ENCODE assay signal across 8 mouse cellular contexts in the genomic region with DNA sequence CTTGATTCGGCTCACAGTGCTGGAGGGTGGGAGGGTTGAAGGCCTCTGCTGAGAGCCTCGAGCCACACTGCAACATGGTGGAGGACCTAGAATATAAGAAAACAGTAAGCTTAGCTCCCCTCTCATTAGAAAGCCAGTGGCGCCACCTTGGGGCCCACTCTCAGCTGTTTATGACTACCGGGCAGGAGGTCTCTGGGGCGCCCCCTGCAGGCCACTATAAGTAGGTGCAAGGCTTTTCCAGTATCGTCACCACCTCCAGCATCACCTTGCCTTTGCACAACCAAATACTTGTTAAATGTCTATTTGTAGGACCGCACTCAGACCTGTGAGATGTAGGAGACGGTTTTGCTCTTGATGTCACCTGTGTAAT. TPM values are rescaled to one million over a fixed set of nuclear protein-coding genes. Genes with fewer than 3 reads are reported as not detected.
DNase-seq lines count a peak whose midpoint lies in the region; ATAC-seq and TF ChIP-seq lines count a peak whose summit lies in the region.

No protein-coding gene starts in this region.

- peaks cover 2 to 4% of the 10 kb centered on the region in 2 experiments; a peak in 3 of 4 replicates for H3K4me1 ChIP-seq in liver, embryonic 14.5 days (replicated peaks; ENCODE audit: control insufficient read depth in 2 of 2, insufficient read depth in 2 of 2, low read length in 1 of 2)

- 22% methylated on average over 8 of the region's 8 CpGs for WGBS in liver, embryonic 14.5 days (ENCODE audit: insufficient replicate concordance)

- no peak; the same call in 1 of the 2 replicates for TF ChIP-seq EP300 in liver, embryonic 14.5 days (IDR thresholded peaks at IDR 0.05; ENCODE audit: low read depth)

- H3K9ac ChIP-seq in liver, embryonic 14.5 days (replicated peaks), result no peak overlapping the region

- peak; percentile 77 for ATAC-seq in liver, embryonic 14.5 days (ENCODE audit: insufficient read depth)

- DNase-seq in B cell, adult 2 months, result peak; percentile 62 to 64
- DNase-seq in MEL-GATA-1-ER (ENCODE audit: extremely low read depth, low read depth), result peak; percentile 66
- DNase-seq in cerebellum, adult 18-20 months, result peak; percentile 35 to 61
- DNase-seq in gastrocnemius, adult 18-20 months (ENCODE audit: low spot score), result peak; percentile 45
- DNase-seq in kidney, adult 8-10 months, result peak; percentile 35 to 57
- DNase-seq in liver, embryonic 14.5 days (ENCODE audit: low read depth in 3 of 3, low spot score in 3 of 3), result peak; percentile 70 to 78 (median 73)
- DNase-seq in retina, postnatal 7 days (ENCODE audit: low read depth, low spot score), result peak; percentile 27
- DNase-seq in yolk sac, embryonic 10.5 days (ENCODE audit: low spot score), result peak; percentile 32

- no peaks in the 10 kb centered on the region for H3K36me3 ChIP-seq in liver, embryonic 14.5 days (replicated peaks; ENCODE audit: control insufficient read depth, insufficient read depth, low read depth)

- H3K4me2 ChIP-seq in liver, embryonic 14.5 days (ENCODE audit: low read depth), result no peak overlapping the region

- no peaks in the 10 kb centered on the region; the same call in 1 of the 2 replicates for H3K27me3 ChIP-seq in liver, embryonic 14.5 days (ENCODE audit: control insufficient read depth, insufficient read depth, low read length)

- no peak overlapping the region for H3K4me3 ChIP-seq in liver, embryonic 14.5 days (ENCODE audit: insufficient read depth in 1 of 2, low read depth in 2 of 2, low read length in 2 of 2)

- H3K9me3 ChIP-seq in liver, embryonic 14.5 days (ENCODE audit: control insufficient read depth, low read length), result no peaks in the 10 kb centered on the region

- H3K27ac ChIP-seq in liver, embryonic 14.5 days, result no peak overlapping the region; the same call in 1 of the 2 replicates

- peak; percentile 99 for TF ChIP-seq CTCF in liver, embryonic 14.5 days (IDR thresholded peaks at IDR 0.05; ENCODE audit: low read depth)

RNA-seq across cellular contexts. Expression of gene Hbq1a, which starts 21.3 kb away (rescaled TPM):
- total RNA-seq in gastrocnemius, adult 18-20 months (2021), result not detected
- polyA plus RNA-seq in liver, embryonic 14.5 days (2012; rRNA removed), result 7.8 and 9.1 TPM in 2 replicates
- polyA plus RNA-seq in liver, embryonic 14.5 days (2014; fragmentation: Nextera tagmentation; extraction: Ambion mirVana), result 7.9 TPM in 2 replicates

RNA-seq across cellular contexts. Expression of gene Hba-a2, which starts 24.9 kb away (rescaled TPM):
- 100 to 1,000 TPM; 266 to 304 TPM for total RNA-seq in gastrocnemius, adult 18-20 months (2021)
- polyA plus RNA-seq in liver, embryonic 14.5 days (2012; rRNA removed), result 214,511 and 362,158 TPM in 2 replicates
- polyA plus RNA-seq in liver, embryonic 14.5 days (2014; fragmentation: Nextera tagmentation; extraction: Ambion mirVana), result 162,484 and 169,597 TPM in 2 replicates

RNA-seq across cellular contexts. Expression of gene Sh3pxd2b, which starts 26.4 kb away (rescaled TPM):
- 1 to 10 TPM; 4.2 to 4.6 TPM for total RNA-seq in gastrocnemius, adult 18-20 months (2021)
- polyA plus RNA-seq in liver, embryonic 14.5 days (2012; rRNA removed), result 0.75 and 0.83 TPM in 2 replicates
- polyA plus RNA-seq in liver, embryonic 14.5 days (2014; fragmentation: Nextera tagmentation; extraction: Ambion mirVana), result 0.56 and 0.89 TPM in 2 replicates

RNA-seq across cellular contexts. Expression of gene Hbq1b, which starts 34.4 kb away (rescaled TPM):
- total RNA-seq in gastrocnemius, adult 18-20 months (2021), result not detected
- polyA plus RNA-seq in liver, embryonic 14.5 days (2012; rRNA removed), result 127 and 156 TPM in 2 replicates
- polyA plus RNA-seq in liver, embryonic 14.5 days (2014; fragmentation: Nextera tagmentation; extraction: Ambion mirVana), result 157 and 161 TPM in 2 replicates

RNA-seq across cellular contexts. Expression of gene Hba-a1, which starts 37.9 kb away (rescaled TPM):
- total RNA-seq in gastrocnemius, adult 18-20 months (2021), result 100 to 1,000 TPM; 316 to 399 TPM
- 26,041 and 60,430 TPM in 2 replicates for polyA plus RNA-seq in liver, embryonic 14.5 days (2012; rRNA removed)
- 70,707 and 74,513 TPM in 2 replicates for polyA plus RNA-seq in liver, embryonic 14.5 days (2014; fragmentation: Nextera tagmentation; extraction: Ambion mirVana)
